Comparison of ENCODE assay signal across 11 mouse cellular contexts in genomic region chr11:80498328-80499070, GRCm38 (mm10). TPM values are rescaled to one million over a fixed set of nuclear protein-coding genes. Genes with fewer than 3 reads are reported as not detected.
A peak's percentile ranks its signal among the peaks of the same experiment; 100 is the strongest.
DNase-seq lines count a peak whose midpoint lies in the region; ATAC-seq and TF ChIP-seq lines count a peak whose summit lies in the region.
"Had no signal": no experiment of that assay in that cellular context is flagged by ENCODE, and none has a peak within 500 bp of the region (broad histone marks: within the 10 kb centered on the region; RNA-seq: fewer than 3 reads in every experiment).

No protein-coding gene starts in this region.

- no peak for DNase-seq in heart, adult 2 months
- no peak for DNase-seq in heart, adult 8-10 months (ENCODE audit: low spot score)
- peak; percentile 36 for DNase-seq in neural tube, embryonic 11.5 days (ENCODE audit: low spot score)
- no peak for DNase-seq in neural tube, embryonic 10.5 days (ENCODE audit: extremely low spot score, low spot score)
- no peak for DNase-seq in urinary bladder, postnatal 14 days (ENCODE audit: low spot score)
- DNase-seq: B cell, adult 2 months; liver, embryonic 13.5 days had no signal

- TF ChIP-seq CTCF in heart, adult 2 months (IDR thresholded peaks at IDR 0.05): no peak

- peak overlapping the region; percentile 59 for H3K27ac ChIP-seq in heart, adult 2 months
- H3K27ac ChIP-seq in neural tube, embryonic 11.5 days (ENCODE audit: low read depth, low read length): 0 out of 2 replicates have a peak overlapping the region, but pooled peaks have one; percentile 34
- H3K27ac ChIP-seq in hindbrain, embryonic 16.5 days (ENCODE audit: low read depth, low read length): peak overlapping the region; percentile 79
- H3K27ac ChIP-seq in neural tube, embryonic 15.5 days (replicated peaks): peak overlapping the region; percentile 78
- H3K27ac ChIP-seq: kidney, postnatal 0 days; liver, embryonic 13.5 days had no signal

- peaks cover 8% of the 10 kb centered on the region for H3K4me1 ChIP-seq in heart, adult 2 months (ENCODE audit: control insufficient read depth, insufficient read depth, low read length)
- peaks cover 21% of the 10 kb centered on the region for H3K4me1 ChIP-seq in neural tube, embryonic 11.5 days (ENCODE audit: control insufficient read depth, insufficient read depth, low read length)
- H3K4me1 ChIP-seq in hindbrain, embryonic 16.5 days (ENCODE audit: control insufficient read depth, insufficient read depth, low read depth, low read length): peaks cover 17% of the 10 kb centered on the region
- peaks cover 32% of the 10 kb centered on the region for H3K4me1 ChIP-seq in neural tube, embryonic 15.5 days
- H3K4me1 ChIP-seq: liver, embryonic 13.5 days had no signal

- no peak for TF ChIP-seq EP300 in heart, adult 2 months (IDR thresholded peaks at IDR 0.05; ENCODE audit: insufficient read depth, low read depth, low read length)

- no peak overlapping the region for H3K4me2 ChIP-seq in neural tube, embryonic 11.5 days (ENCODE audit: low read depth)
- H3K4me2 ChIP-seq in hindbrain, embryonic 16.5 days (ENCODE audit: low read length): no peak overlapping the region
- no peak overlapping the region for H3K4me2 ChIP-seq in neural tube, embryonic 15.5 days
- H3K4me2 ChIP-seq: liver, embryonic 13.5 days had no signal

- no peak for ATAC-seq in neural tube, embryonic 11.5 days (ENCODE audit: insufficient read depth, low FRiP score, low TSS enrichment)
- peak; percentile 38 for ATAC-seq in hindbrain, embryonic 16.5 days
- no peak for ATAC-seq in neural tube, embryonic 15.5 days (ENCODE audit: low FRiP score)
- ATAC-seq in megakaryocyte progenitor cell, adult 5-6 weeks (replicated peaks; ENCODE audit: poor library complexity): no peak

- 57% methylated on average over 11 of the region's 11 CpGs for WGBS in heart, adult 2 months
- 53% methylated on average over 11 of the region's 11 CpGs for WGBS in neural tube, embryonic 11.5 days
- 31% methylated on average over 11 of the region's 11 CpGs for WGBS in hindbrain, embryonic 16.5 days
- WGBS in neural tube, embryonic 15.5 days: 42% methylated on average over 11 of the region's 11 CpGs

- H3K9ac ChIP-seq in heart, adult 2 months (ENCODE audit: low read depth, low read length): no peak overlapping the region
- H3K9ac ChIP-seq in neural tube, embryonic 11.5 days (ENCODE audit: low read length): no peak overlapping the region
- peak overlapping the region; percentile 53; the same call in 1 of the 2 replicates for H3K9ac ChIP-seq in hindbrain, embryonic 16.5 days (ENCODE audit: low read depth, low read length)
- H3K9ac ChIP-seq in neural tube, embryonic 15.5 days (replicated peaks): no peak overlapping the region
- H3K9ac ChIP-seq: liver, embryonic 13.5 days had no signal

- H3K4me3 ChIP-seq in heart, adult 2 months: no peak overlapping the region
- H3K4me3 ChIP-seq in neural tube, embryonic 11.5 days (ENCODE audit: low read depth, low read length): no peak overlapping the region
- H3K4me3 ChIP-seq in hindbrain, embryonic 16.5 days (ENCODE audit: low read length): no peak overlapping the region
- no peak overlapping the region for H3K4me3 ChIP-seq in neural tube, embryonic 15.5 days (replicated peaks)
- H3K4me3 ChIP-seq: liver, embryonic 13.5 days had no signal

- intact Hi-C loops in heart, adult 2 months (cut with DNase I): no loop called here

- H3K36me3 ChIP-seq in heart, adult 2 months (ENCODE audit: control insufficient read depth, insufficient read depth, low read length): no peaks in the 10 kb centered on the region
- no peaks in the 10 kb centered on the region for H3K36me3 ChIP-seq in neural tube, embryonic 11.5 days (ENCODE audit: control insufficient read depth, insufficient read depth, low read length)
- H3K36me3 ChIP-seq in hindbrain, embryonic 16.5 days (ENCODE audit: control insufficient read depth, insufficient read depth, low read length): no peaks in the 10 kb centered on the region
- no peaks in the 10 kb centered on the region for H3K36me3 ChIP-seq in neural tube, embryonic 15.5 days
- H3K36me3 ChIP-seq: liver, embryonic 13.5 days had no signal

- H3K9me3 ChIP-seq in neural tube, embryonic 11.5 days (ENCODE audit: control insufficient read depth, low read length): no peaks in the 10 kb centered on the region
- H3K9me3 ChIP-seq in hindbrain, embryonic 16.5 days (ENCODE audit: control insufficient read depth, low read length): no peaks in the 10 kb centered on the region
- H3K9me3 ChIP-seq in neural tube, embryonic 15.5 days (replicated peaks): no peaks in the 10 kb centered on the region
- H3K9me3 ChIP-seq: liver, embryonic 13.5 days had no signal

- H3K27me3 ChIP-seq in heart, adult 2 months (ENCODE audit: control insufficient read depth, insufficient read depth, low read length): no peaks in the 10 kb centered on the region
- no peaks in the 10 kb centered on the region for H3K27me3 ChIP-seq in neural tube, embryonic 11.5 days (ENCODE audit: control insufficient read depth, insufficient read depth, low read length)
- H3K27me3 ChIP-seq in hindbrain, embryonic 16.5 days (replicated peaks; ENCODE audit: control insufficient read depth, insufficient read depth, low read length): no peaks in the 10 kb centered on the region
- no peaks in the 10 kb centered on the region for H3K27me3 ChIP-seq in neural tube, embryonic 15.5 days (replicated peaks)
- H3K27me3 ChIP-seq: liver, embryonic 13.5 days had no signal

- no peaks in the 10 kb centered on the region for H3K79me2 ChIP-seq in heart, adult 2 months (replicated peaks; ENCODE audit: control insufficient read depth, insufficient read depth, low read length)

- TF ChIP-seq POLR2A in heart, adult 2 months (IDR thresholded peaks at IDR 0.05; ENCODE audit: insufficient read depth, low read depth, low read length): no peak

RNA-seq across cellular contexts. Expression of gene Cdk5r1, which starts 21.7 kb away (rescaled TPM):
- total RNA-seq in heart, adult 2 months (2021): 1 to 10 TPM in 1 of 2 experiments, under 1 TPM in 1; 0.84 to 2.3 TPM
- 0.61 and 0.85 TPM in 2 replicates for polyA plus RNA-seq in heart, adult 2 months (2012; rRNA removed)
- 1 to 10 TPM in 2 of 4 experiments, under 1 TPM in 2; 0.85 to 4.1 (median 1.4) TPM for total RNA-seq in heart, adult 8-10 months (2022)
- polyA plus RNA-seq in neural tube, embryonic 11.5 days (2014; fragmentation: Nextera tagmentation; extraction: Ambion mirVana): 19.0 and 20.9 TPM in 2 replicates
- polyA plus RNA-seq in hindbrain, embryonic 16.5 days (2015; fragmentation: Nextera tagmentation; extraction: Ambion mirVana): 77.3 and 81.1 TPM in 2 replicates
- polyA plus RNA-seq in neural tube, embryonic 15.5 days (2015; fragmentation: Nextera tagmentation; extraction: Ambion mirVana): 69.6 and 82.7 TPM in 2 replicates
- 5.0 and 5.8 TPM in 2 replicates for total RNA-seq in megakaryocyte progenitor cell, adult 5-6 weeks (2015)
- 5.5 and 5.7 TPM in 2 replicates for total RNA-seq in megakaryocyte progenitor cell, adult 5-6 weeks (2017)

Comparison
In these comparisons a context has a peak if more than half of its experiments do, and no peak if none do; other contexts are left out.
1. RNA of gene Cdk5r1, which starts 21.7 kb away (polyA plus RNA-seq): 69.6 to 82.7 TPM in neural tube, embryonic 15.5 days, 77.3 to 81.1 TPM in hindbrain, embryonic 16.5 days and 19.0 to 20.9 TPM in neural tube, embryonic 11.5 days; 0.61 to 0.85 TPM in heart, adult 2 months; every median in the first group is over 10 times any median in the second.
2. Peak in every context shown above with its lines, with median percentiles within 50 percentile points of each other: H3K27ac ChIP-seq.